Mouse (Mus musculus) CH12F3 (cell line): Measurements from ENCODE around the gene Sae1.

ENCODE experiments used
- in situ Hi-C: fragments of 300-500 bp; cut with MboI; formaldehyde crosslinking; loops from 2 replicates; pipeline ENCODE4 v1.14.3; 2020; ENCODE audit warnings: low sequenced_read_pairs

Sae1 gene

GRCm38 (mm10) chr7:16387160-16388041 lies at the start of gene Sae1:
TSS of gene Sae1 (minus strand) at chr7:16387806.
- in situ Hi-C loops: no loop called here

GRCm38 (mm10) chr7:16435088-16435487 lies 47.5 kb upstream of the Sae1 start:
- in situ Hi-C loops: no loop called here

- in situ Hi-C loops: no loop called here
Observed at GRCm38 (mm10) chr7:16433352-16433971, 45.9 kb upstream of the Sae1 start.

GRCm38 (mm10) chr7:16426129-16426729 lies 38.6 kb upstream of the Sae1 start:
- in situ Hi-C loops: no loop called here

- in situ Hi-C loops: no loop called here
Observed at GRCm38 (mm10) chr7:16425721-16426120, 38.1 kb upstream of the Sae1 start.

- in situ Hi-C loops: no loop called here
Observed at GRCm38 (mm10) chr7:16423731-16424130, 36.1 kb upstream of the Sae1 start.

- in situ Hi-C loops: no loop called here
Observed at GRCm38 (mm10) chr7:16422222-16422856, 34.7 kb upstream of the Sae1 start.

GRCm38 (mm10) chr7:16420493-16421118 lies 33.0 kb upstream of the Sae1 start:
- in situ Hi-C loops: no loop called here

- in situ Hi-C loops: no loop called here
Observed at GRCm38 (mm10) chr7:16418713-16419112, 31.1 kb upstream of the Sae1 start.

GRCm38 (mm10) chr7:16417141-16417771 lies 29.6 kb upstream of the Sae1 start:
- in situ Hi-C loops: no loop called here

- in situ Hi-C loops: no loop called here
Observed at GRCm38 (mm10) chr7:16415426-16415825, 27.8 kb upstream of the Sae1 start.

GRCm38 (mm10) chr7:16412930-16413329 lies 25.3 kb upstream of the Sae1 start:
- in situ Hi-C loops: no loop called here

- in situ Hi-C loops: no loop called here
Observed at GRCm38 (mm10) chr7:16412220-16412896, 24.8 kb upstream of the Sae1 start.

- in situ Hi-C loops: no loop called here
Observed at GRCm38 (mm10) chr7:16411100-16411499, 23.5 kb upstream of the Sae1 start.

GRCm38 (mm10) chr7:16406978-16407377 lies 19.4 kb upstream of the Sae1 start:
- in situ Hi-C loops: no loop called here

GRCm38 (mm10) chr7:16405516-16406351 lies 18.1 kb upstream of the Sae1 start:
- in situ Hi-C loops: no loop called here

GRCm38 (mm10) chr7:16405073-16405455 lies 17.5 kb upstream of the Sae1 start:
- in situ Hi-C loops: no loop called here

GRCm38 (mm10) chr7:16404315-16405072 lies 16.9 kb upstream of the Sae1 start:
- in situ Hi-C loops: no loop called here
